Mouse (Mus musculus) CD8-positive naive resting alpha-beta T cell, adult 2 months (primary cell): ENCODE data around the gene Ccdc163.
"Not testable (repeated sequence)": the region's sequence is repeated elsewhere in the genome, so short reads cannot be mapped to it uniquely, and the experiment has no call there.

Experiments used
- DNase-seq, 2 experiments: peaks; one replicate each; pipeline ENCODE4 v3.0.0; 2022; ENCODE audit warnings: low read depth in 2 of 2, low spot score in 2 of 2

Gene Ccdc163

GRCm38 (mm10) chr4:116708201-116708764 lies at the start of gene Ccdc163, which contains the start of gene Mmachc:
Ccdc163 (plus strand) TSS chr4:116708509.
Mmachc (minus strand) TSS chr4:116708406.
- DNase-seq = peak; percentile 84 to 86

GRCm38 (mm10) chr4:116659474-116659873 lies 48.8 kb upstream of the Ccdc163 start:
- no peak for DNase-seq

GRCm38 (mm10) chr4:116659916-116660315 lies 48.4 kb upstream of the Ccdc163 start:
- DNase-seq = not testable (repeated sequence)

GRCm38 (mm10) chr4:116660829-116661228 lies 47.5 kb upstream of the Ccdc163 start:
- no peak for DNase-seq

- DNase-seq = no peak
Measured at GRCm38 (mm10) chr4:116661998-116662397, 46.3 kb upstream of the Ccdc163 start.

- no peak for DNase-seq
Measured at GRCm38 (mm10) chr4:116666625-116667024, 41.7 kb upstream of the Ccdc163 start.

- no peak for DNase-seq
Measured at GRCm38 (mm10) chr4:116668145-116668544, 40.2 kb upstream of the Ccdc163 start.

- peak in 1 of 2 experiments; percentile 11 for DNase-seq
Measured at GRCm38 (mm10) chr4:116669291-116669690, 39.0 kb upstream of the Ccdc163 start.

- no peak for DNase-seq
Measured at GRCm38 (mm10) chr4:116672785-116673184, 35.5 kb upstream of the Ccdc163 start.

- not testable (repeated sequence) for DNase-seq
Measured at GRCm38 (mm10) chr4:116674761-116675160, 33.5 kb upstream of the Ccdc163 start.

GRCm38 (mm10) chr4:116676027-116676426 lies 32.3 kb upstream of the Ccdc163 start:
- DNase-seq = no peak

GRCm38 (mm10) chr4:116677808-116678207 lies 30.5 kb upstream of the Ccdc163 start:
- DNase-seq = no peak

- DNase-seq = no peak
Measured at GRCm38 (mm10) chr4:116679141-116679540, 29.2 kb upstream of the Ccdc163 start.

GRCm38 (mm10) chr4:116680521-116680920 lies 27.8 kb upstream of the Ccdc163 start:
- DNase-seq = not testable (repeated sequence)

GRCm38 (mm10) chr4:116683957-116684356 lies 24.4 kb upstream of the Ccdc163 start:
- DNase-seq = no peak

- no peak for DNase-seq
Measured at GRCm38 (mm10) chr4:116684665-116685064, 23.6 kb upstream of the Ccdc163 start.

- peak; percentile 98 for DNase-seq
Measured at GRCm38 (mm10) chr4:116685402-116686061, 22.8 kb upstream of the Ccdc163 start, which contains the start of gene Prdx1. Prdx1 (plus strand) TSS chr4:116685544.

GRCm38 (mm10) chr4:116687041-116687440 lies 21.3 kb upstream of the Ccdc163 start:
- DNase-seq = no peak

- no peak for DNase-seq
Measured at GRCm38 (mm10) chr4:116689309-116689876, 18.9 kb upstream of the Ccdc163 start.

GRCm38 (mm10) chr4:116692146-116692545 lies 16.2 kb upstream of the Ccdc163 start:
- DNase-seq = no peak

GRCm38 (mm10) chr4:116693785-116694184 lies 14.5 kb upstream of the Ccdc163 start:
- no peak for DNase-seq

- no peak for DNase-seq
Measured at GRCm38 (mm10) chr4:116698693-116699342, 9.5 kb upstream of the Ccdc163 start.
